Mouse (Mus musculus): ENCODE measurements at regions not wholly inside any gene's neighbourhood (a gene's known extent, or its start where the extent isn't known, plus 50 kb on each side); places are given as distances from the start of the nearest gene placed in this dataset.

- no peak for DNase-seq
Measured at GRCm38 (mm10) chr5:149338016-149338696, 73.4 kb upstream of the Medag start.

GRCm38 (mm10) chr5:149338697-149339078, 72.9 kb upstream of the Medag start:
- DNase-seq, result no peak

GRCm38 (mm10) chr5:149340361-149340760, 71.2 kb upstream of the Medag start:
- DNase-seq, result no peak

- no peak for DNase-seq
Measured at GRCm38 (mm10) chr5:149341461-149341860, 70.1 kb upstream of the Medag start.

GRCm38 (mm10) chr5:149343610-149344527, 67.7 kb upstream of the Medag start:
- DNase-seq, result no peak

GRCm38 (mm10) chr5:149344528-149344855, 67.1 kb upstream of the Medag start:
- no peak for DNase-seq

GRCm38 (mm10) chr5:149345161-149345560, 66.4 kb upstream of the Medag start:
- DNase-seq, result no peak

GRCm38 (mm10) chr5:149349685-149350084, 61.9 kb upstream of the Medag start:
- no peak for DNase-seq

- DNase-seq, result peak; percentile 76 to 84
Measured at GRCm38 (mm10) chr5:149353039-149353655, 58.4 kb upstream of the Medag start.

- peak in 1 of 2 experiments; percentile 43 for DNase-seq
Measured at GRCm38 (mm10) chr5:149354448-149355115, 57.0 kb upstream of the Medag start.

GRCm38 (mm10) chr5:149355131-149355530, 56.4 kb upstream of the Medag start:
- DNase-seq, result no peak

- DNase-seq, result no peak
Measured at GRCm38 (mm10) chr5:149356970-149357369, 54.6 kb upstream of the Medag start.

All from kidney, postnatal 4 days (tissue).